Mouse (Mus musculus): ENCODE measurements around the gene Ifit1bl1.
"Not testable (repeated sequence)": the region's sequence is repeated elsewhere in the genome, so short reads cannot be mapped to it uniquely, and the experiment has no call there.

DNA sequence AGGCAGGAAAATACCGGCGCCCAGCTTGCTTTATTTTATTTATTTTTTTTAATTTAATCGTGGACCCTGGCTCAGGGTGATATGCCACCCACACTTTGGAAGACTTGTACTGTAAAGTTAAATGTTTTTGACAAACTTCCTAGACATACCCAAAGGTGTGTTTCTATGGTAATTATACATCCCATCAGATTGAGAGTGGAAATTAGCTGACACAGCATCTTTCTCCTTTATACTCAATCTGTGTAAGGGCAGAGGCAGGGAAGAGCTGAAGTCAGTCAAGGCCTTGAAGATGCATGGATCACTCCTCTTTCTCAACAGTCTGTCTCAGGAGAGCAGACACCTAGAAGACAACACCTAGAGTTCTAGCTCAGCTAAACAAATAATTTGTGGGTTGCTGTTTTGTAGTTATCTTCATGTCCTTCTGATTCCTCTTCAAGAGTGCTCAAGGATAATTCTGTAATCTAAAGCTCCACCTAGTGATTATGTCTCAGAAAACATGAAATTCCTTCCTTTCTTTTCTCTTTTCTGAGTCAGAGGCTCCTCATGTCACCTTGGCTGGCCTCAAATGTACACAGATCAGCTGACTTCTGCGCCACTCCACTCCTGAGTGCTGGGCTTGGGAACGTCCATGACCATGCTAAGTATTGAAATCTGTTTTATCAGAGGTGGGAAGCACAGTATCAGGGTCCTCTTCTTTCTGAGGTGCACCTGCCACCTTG lies 15.9 kb downstream of the Ifit1bl1 start:
- not testable (repeated sequence) for TF ChIP-seq CTCF, EP300 (IDR thresholded peaks at IDR 0.05; ENCODE audit: low read depth)
